22 mouse cellular contexts compared by ENCODE assay signal in the genomic region with DNA sequence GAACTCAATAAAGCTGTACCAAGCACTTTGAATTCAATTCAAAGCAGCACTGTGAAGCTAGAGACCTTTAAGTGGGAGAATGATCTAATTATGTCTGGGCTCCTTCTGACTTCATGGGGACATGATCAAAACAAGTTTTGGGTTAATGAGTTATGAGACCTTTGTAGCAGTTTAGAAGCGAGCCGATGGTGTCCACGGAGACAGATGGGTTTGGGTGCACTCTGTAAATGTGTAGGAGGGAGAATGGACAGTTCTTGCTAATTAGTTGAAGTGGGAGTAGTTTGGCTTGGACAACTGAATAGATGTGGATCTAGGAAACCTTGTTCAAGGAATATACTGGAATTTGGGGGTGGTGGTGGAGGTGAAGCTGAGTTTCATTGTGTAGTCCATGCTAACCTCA.
DNase-seq lines count a peak whose midpoint lies in the region; ATAC-seq lines count a peak whose summit lies in the region.
"Had no signal": no experiment of that assay in that cellular context is flagged by ENCODE, and none has a peak within 500 bp of the region (broad histone marks: within the 10 kb centered on the region; RNA-seq: fewer than 3 reads in every experiment).

No protein-coding gene starts in this region.

- no peaks in the 10 kb centered on the region for H3K27me3 ChIP-seq in forebrain, embryonic 11.5 days (ENCODE audit: control insufficient read depth, insufficient read depth, low read length)
- H3K27me3 ChIP-seq in forebrain, embryonic 12.5 days: no peaks in the 10 kb centered on the region
- H3K27me3 ChIP-seq: hindbrain, embryonic 12.5 days; hindbrain, embryonic 15.5 days had no signal

- no peak overlapping the region for H3K4me2 ChIP-seq in forebrain, embryonic 11.5 days (ENCODE audit: low read depth, low read length, severe bottlenecking)
- H3K4me2 ChIP-seq in forebrain, embryonic 12.5 days: no peak overlapping the region
- H3K4me2 ChIP-seq: heart, embryonic 11.5 days; hindbrain, embryonic 12.5 days; hindbrain, embryonic 15.5 days had no signal

- no peak overlapping the region for H3K4me3 ChIP-seq in forebrain, embryonic 11.5 days (ENCODE audit: low read depth, low read length)
- H3K4me3 ChIP-seq in forebrain, embryonic 12.5 days (replicated peaks): no peak overlapping the region
- H3K4me3 ChIP-seq: forebrain, embryonic 10.5 days; gastrocnemius, adult 2 months; hindbrain, embryonic 12.5 days; hindbrain, embryonic 15.5 days had no signal

- ATAC-seq in forebrain, embryonic 11.5 days (replicated peaks; ENCODE audit: low FRiP score): 0 out of 2 replicates have a peak, but pooled peaks have one; percentile 18
- ATAC-seq in forebrain, embryonic 12.5 days (ENCODE audit: low FRiP score): no peak
- ATAC-seq: forebrain, embryonic 16.5 days; Patski had no signal

- no peaks in the 10 kb centered on the region for H3K9me3 ChIP-seq in forebrain, embryonic 11.5 days (ENCODE audit: control insufficient read depth, low read length)
- no peaks in the 10 kb centered on the region for H3K9me3 ChIP-seq in forebrain, embryonic 12.5 days
- H3K9me3 ChIP-seq: forebrain, embryonic 10.5 days; hindbrain, embryonic 12.5 days; hindbrain, embryonic 15.5 days had no signal

- no peak overlapping the region for H3K9ac ChIP-seq in forebrain, embryonic 11.5 days (ENCODE audit: low read length)
- no peak overlapping the region for H3K9ac ChIP-seq in forebrain, embryonic 12.5 days
- H3K9ac ChIP-seq: hindbrain, embryonic 12.5 days; hindbrain, embryonic 15.5 days had no signal

- 59% methylated on average over 3 of the region's 3 CpGs for WGBS in forebrain, embryonic 11.5 days
- WGBS in forebrain, embryonic 12.5 days: 55% methylated on average over 3 of the region's 3 CpGs

- H3K36me3 ChIP-seq in forebrain, embryonic 11.5 days (ENCODE audit: control insufficient read depth, insufficient read depth, low read length): no peaks in the 10 kb centered on the region
- H3K36me3 ChIP-seq in forebrain, embryonic 12.5 days (replicated peaks): no peaks in the 10 kb centered on the region
- H3K36me3 ChIP-seq: forebrain, embryonic 10.5 days; hindbrain, embryonic 12.5 days; hindbrain, embryonic 15.5 days had no signal

- no peaks in the 10 kb centered on the region for H3K4me1 ChIP-seq in forebrain, embryonic 11.5 days (replicated peaks; ENCODE audit: control insufficient read depth, insufficient read depth, low read length)
- no peaks in the 10 kb centered on the region for H3K4me1 ChIP-seq in forebrain, embryonic 12.5 days
- H3K4me1 ChIP-seq: forebrain, embryonic 10.5 days; hindbrain, embryonic 12.5 days; hindbrain, embryonic 15.5 days had no signal

- no peak for DNase-seq in forebrain, embryonic 11.5 days (ENCODE audit: low spot score)
- DNase-seq in kidney, adult 9 months: peak; percentile 21
- no peak for DNase-seq in kidney, postnatal 25 days
- DNase-seq in testis, postnatal 14 days (ENCODE audit: low spot score): peak; percentile 3
- no peak for DNase-seq in testis, postnatal 10 days (ENCODE audit: low spot score)
- no peak for DNase-seq in cerebellum, adult 8-10 months
- DNase-seq in Muller cell, postnatal 12 days (ENCODE audit: inconsistent ontology term): no peak
- DNase-seq: adrenal gland, postnatal 10 days; adrenal gland, postnatal 36 days; cerebellum, adult 11 months; cerebellum, adult 9-10 months; cerebellum, postnatal 14 days; gastrocnemius, adult 2 months; gastrocnemius, postnatal 14 days; heart, adult 11 months had no signal

- no peak overlapping the region for H3K27ac ChIP-seq in forebrain, embryonic 11.5 days (ENCODE audit: low read depth, low read length)
- no peak overlapping the region for H3K27ac ChIP-seq in forebrain, embryonic 12.5 days
- H3K27ac ChIP-seq: forebrain, embryonic 10.5 days; gastrocnemius, adult 2 months; hindbrain, embryonic 12.5 days; hindbrain, embryonic 15.5 days had no signal

Comparison
In these comparisons a context has a peak if more than half of its experiments do, and no peak if none do; other contexts are left out.
1. DNase-seq: peak in kidney, adult 9 months (single experiment) and testis, postnatal 14 days (single experiment); none in forebrain, embryonic 11.5 days (single experiment), kidney, postnatal 25 days (0 of 2), testis, postnatal 10 days (single experiment), cerebellum, adult 8-10 months (single experiment) and Muller cell, postnatal 12 days (single experiment).